Mouse (Mus musculus) ES-Bruce4 (cell line): ENCODE data around the gene Gm13289. TPM values are rescaled to one million over a fixed set of nuclear protein-coding genes. Genes with fewer than 3 reads are reported as not detected.
"Not testable (repeated sequence)": the region's sequence is repeated elsewhere in the genome, so short reads cannot be mapped to it uniquely, and the experiment has no call there.

Experiments used
- H3K27ac ChIP-seq: 2 replicates; pipeline ENCODE4 v1.5.1; 2012; ENCODE audit warnings: low read length, inconsistent platforms; ENCODE audit not compliant: insufficient read depth
- H3K27me3 ChIP-seq: 2 replicates; pipeline ENCODE4 v1.6.1; 2012; ENCODE audit warnings: mild to moderate bottlenecking, low read length, inconsistent platforms; ENCODE audit not compliant: control insufficient read depth, poor library complexity, insufficient read depth, severe bottlenecking
- H3K36me3 ChIP-seq: 2 replicates; pipeline ENCODE4 v1.6.1; 2012; ENCODE audit warnings: inconsistent platforms, mild to moderate bottlenecking, low read length, moderate library complexity; ENCODE audit not compliant: control insufficient read depth, poor library complexity, insufficient read depth, severe bottlenecking
- H3K4me1 ChIP-seq: one replicate; pipeline ENCODE4 v1.8.1; 2011; ENCODE audit warnings: low read length; ENCODE audit not compliant: control insufficient read depth, insufficient read depth
- H3K4me3 ChIP-seq: 2 replicates; pipeline ENCODE4 v1.5.1; 2011; ENCODE audit warnings: low read depth, mild to moderate bottlenecking, low read length
- H3K9ac ChIP-seq: 2 replicates; pipeline ENCODE4 v1.6.1; 2012; ENCODE audit warnings: low read depth, mild to moderate bottlenecking, inconsistent platforms; ENCODE audit not compliant: poor library complexity, severe bottlenecking
- H3K9me3 ChIP-seq: replicated peaks from 2 replicates; pipeline ENCODE4 v1.6.1; 2012; ENCODE audit warnings: mild to moderate bottlenecking, low read length, inconsistent platforms; ENCODE audit not compliant: control insufficient read depth, poor library complexity, insufficient read depth, severe bottlenecking
- CTCF ChIP-seq: IDR thresholded peaks from one replicate; pipeline ENCODE4 v1.8.1; 2011; ENCODE audit warnings: low read depth, low read length
- EP300 ChIP-seq: IDR thresholded peaks from 2 replicates; pipeline ENCODE4 v1.6.1; 2011; ENCODE audit warnings: low read depth, low read length; ENCODE audit not compliant: insufficient read depth
- POLR2A ChIP-seq: IDR thresholded peaks from one replicate; pipeline ENCODE4 v1.8.1; 2011; ENCODE audit warnings: low read length; ENCODE audit not compliant: insufficient read depth
- polyA plus RNA-seq: library from polyadenylated mRNA; stranded (reverse); fragments of >200 nt; gene quantifications from 2 replicates; pipeline ENCODE4 v1.2.4, GENCODE M21; 2011; ENCODE audit warnings: low read depth; ENCODE audit not compliant: missing spikeins, insufficient read depth, insufficient read length

The Gm13289 gene
- polyA plus RNA-seq, 1 experiment: not detected

DNA sequence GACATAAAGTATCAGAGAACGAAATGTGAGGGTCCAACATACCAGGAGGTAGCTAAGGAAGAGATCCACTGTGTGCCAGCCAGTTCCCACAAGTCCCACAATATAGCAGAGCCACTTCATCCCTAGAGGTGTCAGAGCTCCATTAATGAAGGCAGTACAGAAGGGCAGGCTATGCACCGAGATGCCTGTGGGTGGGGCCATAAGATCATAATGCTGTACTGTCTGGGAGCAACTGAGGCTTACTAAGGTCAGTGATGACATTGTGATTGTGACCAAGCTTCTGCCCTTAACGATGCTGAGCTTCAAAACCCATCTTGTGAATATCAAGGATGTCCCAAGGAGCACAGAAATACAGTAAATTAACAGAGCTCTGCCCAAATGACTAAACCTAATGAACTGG, 32.5 kb upstream of the Gm13289 start:
- Histone ChIP-seq H3K4me3 (no peak overlapping the region), H3K9me3 (no peaks in the 10 kb centered on the region), H3K9ac (no peak overlapping the region), H3K27ac (no peak overlapping the region), H3K36me3 (no peaks in the 10 kb centered on the region), H3K27me3 (no peaks in the 10 kb centered on the region), H3K4me1 (peaks cover 3% of the 10 kb centered on the region)
- TF ChIP-seq CTCF: no peak
- TF ChIP-seq EP300: no peak
- no peak for TF ChIP-seq POLR2A

DNA sequence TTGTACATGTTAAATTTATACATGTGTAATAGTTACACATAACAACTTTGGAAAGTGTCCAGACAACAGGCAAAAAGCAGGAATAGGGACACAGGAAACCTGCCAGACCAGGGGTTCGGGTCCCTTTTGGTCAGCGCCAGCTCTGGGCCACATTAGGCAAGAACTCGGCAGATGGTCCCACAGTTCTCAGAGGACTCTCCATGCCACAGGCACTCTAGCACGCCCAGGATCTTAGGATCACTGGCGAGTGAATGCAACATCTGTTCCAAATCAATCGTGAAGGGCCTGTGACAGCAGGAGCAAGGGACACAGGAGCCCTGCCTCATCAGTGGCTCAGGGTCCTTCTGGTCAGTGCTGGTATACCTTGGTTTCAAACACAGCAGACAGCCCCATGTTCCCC, 26.8 kb upstream of the Gm13289 start:
- Histone ChIP-seq H3K4me1 (peaks cover 3% of the 10 kb centered on the region), H3K9ac (no peak overlapping the region), H3K4me3 (no peak overlapping the region), H3K27me3 (no peaks in the 10 kb centered on the region), H3K36me3 (no peaks in the 10 kb centered on the region), H3K27ac (no peak overlapping the region), H3K9me3 (no peaks in the 10 kb centered on the region)
- TF ChIP-seq POLR2A: no peak
- no peak for TF ChIP-seq EP300
- no peak for TF ChIP-seq CTCF

DNA sequence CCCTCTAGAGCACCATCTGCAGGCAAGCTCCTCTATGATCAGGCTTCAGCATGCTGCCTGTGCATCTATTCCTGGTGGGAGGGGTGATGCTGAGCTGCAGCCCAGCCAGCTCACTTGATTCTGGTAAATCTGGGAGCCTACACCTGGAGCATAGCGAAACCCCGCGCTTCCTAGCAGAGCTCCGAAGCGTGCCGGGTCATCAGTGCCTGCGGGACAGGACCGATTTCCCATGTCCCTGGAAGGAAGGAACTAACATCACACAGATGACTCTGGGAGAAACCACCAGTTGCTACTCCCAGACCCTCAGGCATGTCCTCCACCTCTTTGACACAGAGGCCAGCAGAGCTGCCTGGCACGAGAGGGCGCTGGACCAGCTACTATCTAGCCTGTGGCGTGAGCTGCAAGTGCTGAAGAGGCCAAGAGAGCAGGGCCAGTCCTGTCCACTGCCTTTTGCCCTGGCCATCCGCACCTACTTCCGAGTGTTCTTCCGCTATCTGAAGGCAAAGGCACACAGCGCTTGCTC, 21.8 kb upstream of the Gm13289 start, which contains the start of gene Gm13271:
Gene Gm13271 (plus strand): TSS at position 51 of the 523 bp plus-strand sequence.
- H3K4me3 ChIP-seq, H3K27ac ChIP-seq, H3K27me3 ChIP-seq, H3K9me3 ChIP-seq, H3K4me1 ChIP-seq, H3K9ac ChIP-seq, H3K36me3 ChIP-seq: not testable (repeated sequence)

DNA sequence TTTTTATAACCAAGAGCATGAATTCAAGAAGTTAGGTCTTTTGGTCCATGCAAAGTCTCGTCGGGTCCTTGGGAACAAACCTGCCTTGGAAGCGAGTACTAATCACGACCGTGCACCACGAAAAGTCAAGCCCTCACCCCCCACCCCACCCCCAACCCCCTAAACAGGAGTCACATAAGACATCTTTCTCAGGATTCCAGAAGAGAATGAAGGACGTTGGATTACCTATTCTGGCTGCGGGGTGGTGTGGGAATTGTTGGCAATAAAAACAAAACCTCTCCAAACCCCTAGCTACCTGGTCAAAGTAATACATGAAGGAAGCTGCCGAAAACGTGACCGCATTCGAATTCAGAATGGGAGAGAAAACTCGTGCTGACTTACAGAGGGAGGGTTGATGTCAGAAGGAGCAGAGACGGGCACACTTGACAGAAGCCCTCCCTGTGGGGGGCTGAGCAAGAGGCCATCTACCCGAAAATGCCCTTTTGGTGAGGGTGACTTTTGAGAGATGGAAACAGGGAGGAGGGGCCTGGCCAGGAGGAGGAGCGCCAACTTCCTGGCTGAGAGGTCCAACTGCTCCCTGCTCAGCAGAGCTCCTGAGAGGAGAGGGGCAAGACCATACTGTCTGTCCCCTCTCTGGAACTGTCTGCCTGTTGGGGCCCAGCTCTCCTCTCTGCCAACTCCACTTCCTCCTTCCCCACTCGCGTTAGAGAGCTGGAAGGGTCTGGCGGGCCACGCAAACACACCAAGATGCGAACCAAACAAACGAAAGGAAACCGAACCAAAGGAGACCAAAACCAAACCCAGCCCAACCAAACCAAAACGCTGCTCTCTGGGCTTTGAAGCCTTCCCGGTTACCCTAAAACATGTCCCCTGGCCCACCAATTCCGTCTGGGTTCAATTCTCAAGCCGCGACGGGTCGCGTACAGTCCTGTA, 19.9 kb upstream of the Gm13289 start:
- not testable (repeated sequence) for H3K27me3 ChIP-seq, H3K9me3 ChIP-seq, H3K4me1 ChIP-seq, H3K36me3 ChIP-seq
- Histone ChIP-seq H3K27ac (peak overlapping the region; percentile 86), H3K9ac (peak overlapping the region; percentile 61), H3K4me3 (peak overlapping the region; percentile 87)

DNA sequence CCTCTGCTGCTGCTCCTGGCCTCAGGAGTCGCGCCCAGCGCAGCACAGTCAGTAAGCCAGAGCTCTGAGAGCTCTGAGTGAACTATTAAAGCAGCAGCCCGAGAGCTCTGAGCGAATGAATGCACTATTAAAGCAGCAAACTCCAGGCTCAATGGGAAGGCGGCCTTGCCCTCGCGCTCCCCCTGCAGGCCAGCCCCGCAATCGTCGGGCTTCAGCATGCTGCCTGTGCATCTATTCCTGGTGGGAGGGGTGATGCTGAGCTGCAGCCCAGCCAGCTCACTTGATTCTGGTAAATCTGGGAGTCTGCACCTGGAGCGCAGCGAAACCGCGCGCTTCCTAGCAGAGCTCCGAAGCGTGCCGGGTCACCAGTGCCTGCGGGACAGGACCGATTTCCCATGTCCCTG, 19.1 kb upstream of the Gm13289 start:
- H3K9ac ChIP-seq: peak overlapping the region; percentile 61

DNA sequence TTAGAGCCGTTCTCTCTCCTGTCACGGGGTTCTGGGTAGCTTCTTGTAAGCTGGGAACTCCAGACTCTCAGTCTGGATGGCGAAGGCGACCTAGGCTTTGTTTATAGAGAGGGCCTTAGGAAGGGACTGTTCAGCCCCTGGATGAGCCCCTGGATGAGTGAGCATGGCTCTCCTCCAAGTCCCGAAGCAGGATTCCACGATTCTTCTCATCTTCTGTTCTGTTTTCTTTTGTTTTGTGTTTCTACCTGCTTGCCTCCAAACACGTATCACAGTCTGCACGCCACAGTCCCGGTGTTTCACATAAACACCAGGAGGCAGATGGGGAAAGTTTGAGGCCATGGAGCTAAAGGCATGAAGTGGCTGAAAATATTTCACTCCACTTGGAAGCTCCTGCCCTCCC, 18.0 kb upstream of the Gm13289 start:
- not testable (repeated sequence) for H3K4me1 ChIP-seq, H3K9ac ChIP-seq, H3K27ac ChIP-seq, H3K9me3 ChIP-seq, H3K4me3 ChIP-seq, H3K36me3 ChIP-seq, H3K27me3 ChIP-seq

More for the DNA sequence above, 19.1 kb upstream of the Gm13289 start:
- not testable (repeated sequence) for H3K27me3 ChIP-seq, H3K36me3 ChIP-seq, H3K9me3 ChIP-seq, H3K4me1 ChIP-seq
- H3K27ac ChIP-seq: peak overlapping the region; percentile 86
- H3K4me3 ChIP-seq: peak overlapping the region; percentile 87
- TF ChIP-seq CTCF (peak; percentile 53), POLR2A (peak; percentile 20)

DNA sequence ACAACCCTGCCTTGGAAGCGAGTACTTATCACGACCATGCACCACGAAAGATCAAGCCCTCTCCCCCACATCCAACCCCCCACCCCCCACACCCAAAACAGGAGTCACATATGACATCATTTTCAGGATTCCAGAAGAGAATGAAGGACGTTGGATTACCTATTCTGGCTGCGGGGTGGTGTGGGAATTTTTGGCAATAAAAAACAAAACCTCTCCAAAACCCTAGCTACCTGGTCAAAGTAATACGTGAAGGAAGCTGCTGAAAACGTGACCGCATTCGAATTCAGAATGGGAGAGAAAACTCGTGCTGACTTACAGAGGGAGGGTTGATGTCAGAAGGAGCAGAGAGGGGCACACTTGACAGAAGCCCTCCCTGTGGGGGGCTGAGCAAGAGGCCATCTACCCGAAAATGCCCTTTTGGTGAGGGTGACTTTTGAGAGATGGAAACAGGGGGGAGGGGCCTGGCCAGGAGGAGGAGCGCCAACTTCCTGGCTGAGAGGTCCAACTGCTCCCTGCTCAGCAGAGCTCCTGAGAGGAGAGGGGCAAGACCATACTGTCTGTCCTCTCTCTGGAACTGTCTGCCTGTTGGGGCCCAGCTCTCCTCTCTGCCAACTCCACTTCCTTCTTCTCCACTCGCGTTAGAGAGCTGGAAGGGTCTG, 17.0 kb upstream of the Gm13289 start, which contains the start of gene Gm13283:
Gene Gm13283 (plus strand): TSS at position 510 of the 659 bp plus-strand sequence.
- not testable (repeated sequence) for H3K27ac ChIP-seq, H3K36me3 ChIP-seq, H3K9ac ChIP-seq, H3K9me3 ChIP-seq, H3K27me3 ChIP-seq, H3K4me1 ChIP-seq
- peak within 1 kb of the TSS; percentile 28 for H3K4me3 ChIP-seq
